In genomic region chr11:84496901-84497300, GRCm38 (mm10) we compare ENCODE assay signal across 18 mouse cellular contexts. TPM values are rescaled to one million over a fixed set of nuclear protein-coding genes. Genes with fewer than 3 reads are reported as not detected.
"Had no signal": no experiment of that assay in that cellular context is flagged by ENCODE, and none has a peak within 500 bp of the region (broad histone marks: within the 10 kb centered on the region; RNA-seq: fewer than 3 reads in every experiment).

No protein-coding gene starts in this region.

- H3K9ac ChIP-seq: limb, embryonic 12.5 days; liver, embryonic 15.5 days had no signal

- H3K9me3 ChIP-seq: limb, embryonic 12.5 days; liver, embryonic 15.5 days had no signal

- H3K27ac ChIP-seq: layer of hippocampus, adult 2 months; limb, embryonic 12.5 days; liver, embryonic 15.5 days had no signal

- H3K4me3 ChIP-seq: layer of hippocampus, adult 2 months; limb, embryonic 12.5 days; liver, embryonic 15.5 days had no signal

- H3K4me1 ChIP-seq: limb, embryonic 12.5 days; liver, embryonic 15.5 days had no signal

- ATAC-seq: lung, postnatal 0 days had no signal

- H3K27me3 ChIP-seq: limb, embryonic 12.5 days; liver, embryonic 15.5 days had no signal

- H3K4me2 ChIP-seq: limb, embryonic 12.5 days; liver, embryonic 15.5 days had no signal

- DNase-seq: kidney, adult 11 months; kidney, postnatal 10 days; kidney, postnatal 4 days; liver; lung, adult 2 months; lung, postnatal 36 days; retina, postnatal 1 day; right cerebral cortex, postnatal 4 days; spleen, adult 18-20 months; thymus, adult 18-20 months; thymus, postnatal 14 days had no signal

RNA-seq across cellular contexts. Expression of gene Lhx1, which starts 28.4 kb away (rescaled TPM):
- total RNA-seq: left cerebral cortex, postnatal 36 days; megakaryocyte progenitor cell, adult 5-6 weeks; monocyte, adult 5-6 weeks had no signal
- polyA plus RNA-seq: limb, embryonic 12.5 days; lung, adult 2 months had no signal
